Mouse (Mus musculus) stomach, embryonic 14.5 days (tissue): ENCODE results near the gene Rcn3. TPM values are rescaled to one million over a fixed set of nuclear protein-coding genes. Genes with fewer than 3 reads are reported as not detected.
"Not testable (repeated sequence)": the region's sequence is repeated elsewhere in the genome, so short reads cannot be mapped to it uniquely, and the experiment has no call there.

Experiments used
- ATAC-seq: fragments of 200-750 bp; cut with Nextera tagmentation; 2 replicates; pipeline ENCODE4 v1.8.0; 2017; ENCODE audit warnings: low read depth, moderate TSS enrichment; ENCODE audit not compliant: insufficient number of reproducible peaks, insufficient read depth, low FRiP score
- H3K27ac ChIP-seq: fragments of 300-500 bp; sonication (generic); 2 replicates; pipeline ENCODE4 v1.5.1; 2014; ENCODE audit warnings: mild to moderate bottlenecking, low read length, moderate library complexity, mixed read lengths
- H3K27me3 ChIP-seq: fragments of 300-500 bp; sonication (generic); 2 replicates; pipeline ENCODE4 v1.6.1; 2014; ENCODE audit warnings: low read length, control low read depth, mixed read lengths; ENCODE audit not compliant: control insufficient read depth, insufficient read depth
- H3K36me3 ChIP-seq: fragments of 300-500 bp; sonication (generic); 2 replicates; pipeline ENCODE4 v1.6.1; 2014; ENCODE audit warnings: mild to moderate bottlenecking, control low read depth, low read length, moderate library complexity, mixed read lengths; ENCODE audit not compliant: control insufficient read depth, insufficient read depth
- H3K4me1 ChIP-seq: fragments of 300-500 bp; sonication (generic); 2 replicates; pipeline ENCODE4 v1.6.1; 2014; ENCODE audit warnings: low read length, control low read depth, mixed read lengths; ENCODE audit not compliant: control insufficient read depth, insufficient read depth
- H3K4me2 ChIP-seq: fragments of 300-500 bp; sonication (generic); replicated peaks from 2 replicates; pipeline ENCODE4 v1.6.1; 2014; ENCODE audit warnings: low read depth, low read length, control low read depth
- H3K4me3 ChIP-seq: fragments of 300-500 bp; sonication (generic); 2 replicates; pipeline ENCODE4 v1.5.1; 2014; ENCODE audit warnings: low read depth, low read length, control low read depth
- H3K9ac ChIP-seq: fragments of 300-500 bp; sonication (generic); replicated peaks from 2 replicates; pipeline ENCODE4 v1.6.1; 2014; ENCODE audit warnings: low read depth, mild to moderate bottlenecking, control low read depth, low read length, moderate library complexity, mixed read lengths
- H3K9me3 ChIP-seq: fragments of 300-500 bp; sonication (generic); 2 replicates; pipeline ENCODE4 v1.6.1; 2016; ENCODE audit warnings: low read depth, low read length, control low read depth; ENCODE audit not compliant: control insufficient read depth
- WGBS: fragments of 180-500 bp; shearing (Covaris S2); extraction: QIAGEN DNeasy Blood & Tissue Kit; methylation state at CpG from one replicate; pipeline ENCODE4 v1.1.7; 2014; 5-methylcytosine and 5-hydroxymethylcytosine counted together
- polyA plus RNA-seq: library from polyadenylated mRNA; unstranded; fragments of >200 nt; fragmentation: Nextera tagmentation; extraction: Ambion mirVana; gene quantifications from 2 replicates; pipeline ENCODE4 v1.2.1, GENCODE M21; 2014

Rcn3 gene
- polyA plus RNA-seq, 1 experiment from 2014 or later, result 418 TPM

GRCm38 (mm10) chr7:45097479-45097878 lies 5.5 kb upstream of the Rcn3 start:
- no peaks in the 10 kb centered on the region for H3K9me3 ChIP-seq
- no peak overlapping the region; the same call in 1 of the 2 replicates for H3K27ac ChIP-seq
- H3K4me1 ChIP-seq, result peaks cover 10% of the 10 kb centered on the region; the same call in 1 of the 2 replicates
- ATAC-seq, result no peak
- no peaks in the 10 kb centered on the region for H3K36me3 ChIP-seq
- WGBS, result 57% methylated on average over 6 of the region's 6 CpGs
- H3K4me3 ChIP-seq, result no peak overlapping the region
- no peak overlapping the region for H3K9ac ChIP-seq
- no peaks in the 10 kb centered on the region for H3K27me3 ChIP-seq
- no peak overlapping the region for H3K4me2 ChIP-seq

DNA sequence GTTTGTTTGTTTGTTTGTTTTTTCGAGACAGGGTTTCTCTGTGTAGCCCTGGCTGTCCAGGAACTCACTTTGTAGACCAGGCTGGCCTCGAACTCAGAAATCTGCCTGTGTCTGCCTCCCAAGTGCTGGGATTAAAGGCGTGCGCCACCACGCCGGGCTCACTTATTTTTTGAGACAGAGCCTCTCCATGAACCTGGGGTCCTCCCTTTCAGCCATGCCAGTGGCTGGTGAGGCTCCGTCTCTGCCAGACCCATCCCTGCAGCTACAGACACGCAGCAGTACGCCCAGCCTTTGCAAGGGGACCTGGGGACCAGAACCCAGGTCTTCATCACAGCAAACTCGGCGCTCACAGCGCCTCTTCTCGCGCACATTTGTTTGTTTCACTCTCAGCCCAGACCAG lies 3.9 kb upstream of the Rcn3 start:
- H3K27ac ChIP-seq, H3K36me3 ChIP-seq, H3K27me3 ChIP-seq, H3K4me1 ChIP-seq, H3K4me3 ChIP-seq, ATAC-seq, H3K9ac ChIP-seq, H3K4me2 ChIP-seq, H3K9me3 ChIP-seq: not testable (repeated sequence)
- 95% methylated on average over 14 of the region's 14 CpGs for WGBS

DNA sequence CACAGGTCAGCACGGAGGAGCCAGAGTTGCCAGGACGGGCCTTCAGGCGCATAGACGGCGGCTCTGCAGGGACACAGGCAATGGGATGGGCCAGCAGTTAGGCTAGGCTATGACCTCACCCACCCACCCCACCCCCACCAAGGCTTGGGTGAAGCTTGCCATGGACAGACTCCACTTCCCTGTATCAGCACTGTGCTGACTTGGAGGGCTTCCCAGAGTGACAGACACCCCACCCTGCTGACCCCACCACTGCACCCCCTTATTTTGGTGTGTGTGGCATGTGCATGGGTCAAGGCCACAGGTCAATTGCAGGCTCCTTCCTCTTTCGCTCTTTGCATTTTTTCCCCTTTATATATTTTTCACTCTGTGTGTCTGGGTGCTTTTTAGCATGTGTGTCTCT lies 3.3 kb upstream of the Rcn3 start:
- Histone ChIP-seq H3K27me3 (no peaks in the 10 kb centered on the region), H3K4me2 (no peak overlapping the region), H3K9ac (no peak overlapping the region), H3K27ac (no peak overlapping the region), H3K36me3 (no peaks in the 10 kb centered on the region), H3K9me3 (no peaks in the 10 kb centered on the region), H3K4me3 (no peak overlapping the region), H3K4me1 (peaks cover 4% of the 10 kb centered on the region; the same call in 1 of the 2 replicates)
- no peak for ATAC-seq
- WGBS, result 84% methylated on average over 6 of the region's 6 CpGs

- H3K4me3 ChIP-seq, result no peak overlapping the region
- no peak overlapping the region for H3K27ac ChIP-seq
- H3K36me3 ChIP-seq, result no peaks in the 10 kb centered on the region
- H3K4me1 ChIP-seq, result peaks cover 7% of the 10 kb centered on the region; the same call in 1 of the 2 replicates
- no peak for ATAC-seq
- WGBS, result 26% methylated on average over 7 of the region's 7 CpGs
- H3K27me3 ChIP-seq, result no peaks in the 10 kb centered on the region
- no peak overlapping the region for H3K4me2 ChIP-seq
- no peak overlapping the region for H3K9ac ChIP-seq
- H3K9me3 ChIP-seq, result no peaks in the 10 kb centered on the region
Observed at GRCm38 (mm10) chr7:45094121-45094520, 2.1 kb upstream of the Rcn3 start.

- H3K4me1 ChIP-seq, result peaks cover 7% of the 10 kb centered on the region; the same call in 1 of the 2 replicates
- WGBS, result 29% methylated on average over 18 of the region's 18 CpGs
- no peak overlapping the region for H3K9ac ChIP-seq
- no peaks in the 10 kb centered on the region for H3K27me3 ChIP-seq
- H3K4me3 ChIP-seq, result no peak overlapping the region
- H3K36me3 ChIP-seq, result peaks cover 3% of the 10 kb centered on the region; the same call in 1 of the 2 replicates
- no peak overlapping the region for H3K4me2 ChIP-seq
- ATAC-seq, result no peak
- H3K9me3 ChIP-seq, result no peaks in the 10 kb centered on the region
- H3K27ac ChIP-seq, result peak overlapping the region; percentile 83; the same call in 1 of the 2 replicates
Observed at GRCm38 (mm10) chr7:45093516-45093905, 1.5 kb upstream of the Rcn3 start.

DNA sequence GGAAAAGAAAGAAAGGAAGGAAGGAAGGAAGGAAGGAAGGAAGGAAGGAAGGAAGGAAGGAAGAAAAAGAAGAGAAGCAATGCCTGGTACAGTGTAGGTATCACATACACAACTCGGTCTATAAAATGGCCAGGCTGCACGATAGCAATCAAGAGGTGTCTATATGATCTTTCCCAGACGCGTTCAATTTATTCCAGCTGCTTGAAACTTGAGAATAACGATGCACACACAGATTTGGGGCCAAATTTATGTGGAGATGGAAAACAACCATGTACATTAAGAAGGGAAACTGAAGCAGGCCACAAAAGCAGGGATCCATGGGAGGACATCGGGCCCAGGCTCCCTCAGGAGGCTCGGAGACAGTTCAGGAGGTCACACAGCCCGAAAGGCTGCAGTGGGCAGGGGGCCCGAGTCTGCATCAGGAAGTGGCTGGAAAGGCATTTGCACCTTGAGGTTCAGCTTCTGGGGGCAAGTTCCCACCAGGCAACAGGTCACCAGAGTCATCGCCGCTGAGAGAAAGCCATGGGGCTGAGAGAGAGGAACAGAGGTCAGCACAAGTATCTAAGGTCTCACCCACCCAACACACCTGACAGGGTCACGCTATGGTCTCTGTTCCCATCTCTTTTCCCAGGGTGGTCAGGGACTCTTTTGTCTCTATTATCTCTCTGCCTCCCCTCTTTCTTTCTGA lies 951 bp upstream of the Rcn3 start:
- H3K4me1 ChIP-seq, result peaks cover 7% of the 10 kb centered on the region; the same call in 1 of the 2 replicates
- no peaks in the 10 kb centered on the region for H3K27me3 ChIP-seq
- 35% methylated on average over 12 of the region's 12 CpGs for whole genome bisulfite sequencing
- H3K4me3 ChIP-seq, result no peak overlapping the region
- H3K9ac ChIP-seq, result no peak overlapping the region
- peaks cover 8% of the 10 kb centered on the region for H3K36me3 ChIP-seq
- H3K27ac ChIP-seq, result peak overlapping the region; percentile 83
- H3K9me3 ChIP-seq, result no peaks in the 10 kb centered on the region
- H3K4me2 ChIP-seq, result no peak overlapping the region
- no peak for ATAC-seq

GRCm38 (mm10) chr7:45091001-45091990 lies 725 bp downstream of the Rcn3 start:
- Histone ChIP-seq H3K4me1 (peaks cover 7% of the 10 kb centered on the region; the same call in 1 of the 2 replicates), H3K9ac (peak overlapping the region; percentile 56), H3K4me2 (peak overlapping the region; percentile 59), H3K4me3 (peak overlapping the region; percentile 47), H3K36me3 (peaks cover 25% of the 10 kb centered on the region), H3K27me3 (no peaks in the 10 kb centered on the region), H3K9me3 (no peaks in the 10 kb centered on the region), H3K27ac (peak overlapping the region; percentile 83)
- WGBS, result 9% methylated on average over 35 of the region's 35 CpGs
- peak; percentile 50 for ATAC-seq

DNA sequence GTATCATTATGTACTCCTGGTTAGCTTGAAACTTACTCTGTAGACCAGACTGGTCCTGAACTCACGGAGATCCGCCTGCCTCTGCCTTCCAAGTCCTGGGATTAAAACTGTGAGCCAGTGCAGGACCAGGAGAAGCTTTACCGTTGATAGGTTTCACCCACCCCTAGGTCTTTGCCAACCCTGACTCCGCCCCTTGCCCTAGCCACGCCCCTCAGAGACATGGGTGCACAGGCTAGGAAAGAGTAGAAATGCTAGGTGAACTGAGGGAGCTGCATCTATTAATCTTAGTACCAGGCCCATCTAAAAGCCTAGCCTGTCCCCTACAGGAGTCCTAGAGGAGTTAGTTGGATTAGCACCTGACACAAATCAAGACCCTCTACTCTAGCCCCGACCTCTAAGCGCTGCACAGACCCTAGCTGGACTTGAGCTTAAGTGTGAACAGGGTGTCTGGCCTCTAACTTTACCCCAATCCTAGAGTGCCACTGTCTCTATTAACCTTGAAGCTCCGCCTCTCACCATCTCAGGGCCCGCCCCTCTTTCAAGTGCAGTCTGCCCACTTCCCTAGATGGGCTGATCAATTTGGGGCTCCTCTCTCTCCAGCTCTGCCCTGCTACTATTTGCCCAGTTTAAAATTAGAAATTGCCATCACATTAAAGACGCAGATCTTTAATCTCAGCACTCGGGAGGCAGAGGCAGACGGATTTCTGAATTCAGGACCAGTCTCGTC lies 1.6 kb downstream of the Rcn3 start:
- Histone ChIP-seq H3K27me3 (no peaks in the 10 kb centered on the region), H3K4me2 (peak overlapping the region; percentile 59), H3K4me1 (peaks cover 7% of the 10 kb centered on the region; the same call in 1 of the 2 replicates), H3K27ac (peak overlapping the region; percentile 83; the same call in 1 of the 2 replicates), H3K9me3 (no peaks in the 10 kb centered on the region), H3K9ac (peak overlapping the region; percentile 56; the same call in 1 of the 2 replicates), H3K4me3 (peak overlapping the region; percentile 47), H3K36me3 (peaks cover 32% of the 10 kb centered on the region)
- no peak for ATAC-seq
- 74% methylated on average over 13 of the region's 13 CpGs for WGBS
